Mouse (Mus musculus) stomach, embryonic 14.5 days (tissue): ENCODE results near the gene Rufy2. TPM values are rescaled to one million over a fixed set of nuclear protein-coding genes. Genes with fewer than 3 reads are reported as not detected.
"Not testable (repeated sequence)": the region's sequence is repeated elsewhere in the genome, so short reads cannot be mapped to it uniquely, and the experiment has no call there.

Experiments used
- ATAC-seq: fragments of 200-750 bp; cut with Nextera tagmentation; 2 replicates; pipeline ENCODE4 v1.8.0; 2017; ENCODE audit warnings: low read depth, moderate TSS enrichment; ENCODE audit not compliant: insufficient number of reproducible peaks, insufficient read depth, low FRiP score
- H3K27ac ChIP-seq: fragments of 300-500 bp; sonication (generic); 2 replicates; pipeline ENCODE4 v1.5.1; 2014; ENCODE audit warnings: mild to moderate bottlenecking, low read length, moderate library complexity, mixed read lengths
- H3K27me3 ChIP-seq: fragments of 300-500 bp; sonication (generic); 2 replicates; pipeline ENCODE4 v1.6.1; 2014; ENCODE audit warnings: low read length, control low read depth, mixed read lengths; ENCODE audit not compliant: control insufficient read depth, insufficient read depth
- H3K36me3 ChIP-seq: fragments of 300-500 bp; sonication (generic); 2 replicates; pipeline ENCODE4 v1.6.1; 2014; ENCODE audit warnings: mild to moderate bottlenecking, control low read depth, low read length, moderate library complexity, mixed read lengths; ENCODE audit not compliant: control insufficient read depth, insufficient read depth
- H3K4me1 ChIP-seq: fragments of 300-500 bp; sonication (generic); 2 replicates; pipeline ENCODE4 v1.6.1; 2014; ENCODE audit warnings: low read length, control low read depth, mixed read lengths; ENCODE audit not compliant: control insufficient read depth, insufficient read depth
- H3K4me2 ChIP-seq: fragments of 300-500 bp; sonication (generic); replicated peaks from 2 replicates; pipeline ENCODE4 v1.6.1; 2014; ENCODE audit warnings: low read depth, low read length, control low read depth
- H3K4me3 ChIP-seq: fragments of 300-500 bp; sonication (generic); 2 replicates; pipeline ENCODE4 v1.5.1; 2014; ENCODE audit warnings: low read depth, low read length, control low read depth
- H3K9ac ChIP-seq: fragments of 300-500 bp; sonication (generic); replicated peaks from 2 replicates; pipeline ENCODE4 v1.6.1; 2014; ENCODE audit warnings: low read depth, mild to moderate bottlenecking, control low read depth, low read length, moderate library complexity, mixed read lengths
- H3K9me3 ChIP-seq: fragments of 300-500 bp; sonication (generic); 2 replicates; pipeline ENCODE4 v1.6.1; 2016; ENCODE audit warnings: low read depth, low read length, control low read depth; ENCODE audit not compliant: control insufficient read depth
- WGBS: fragments of 180-500 bp; shearing (Covaris S2); extraction: QIAGEN DNeasy Blood & Tissue Kit; methylation state at CpG from one replicate; pipeline ENCODE4 v1.1.7; 2014; 5-methylcytosine and 5-hydroxymethylcytosine counted together
- polyA plus RNA-seq: library from polyadenylated mRNA; unstranded; fragments of >200 nt; fragmentation: Nextera tagmentation; extraction: Ambion mirVana; gene quantifications from 2 replicates; pipeline ENCODE4 v1.2.1, GENCODE M21; 2014

Rufy2 gene
- polyA plus RNA-seq, 1 experiment from 2014 or later: 32.4 TPM

DNA sequence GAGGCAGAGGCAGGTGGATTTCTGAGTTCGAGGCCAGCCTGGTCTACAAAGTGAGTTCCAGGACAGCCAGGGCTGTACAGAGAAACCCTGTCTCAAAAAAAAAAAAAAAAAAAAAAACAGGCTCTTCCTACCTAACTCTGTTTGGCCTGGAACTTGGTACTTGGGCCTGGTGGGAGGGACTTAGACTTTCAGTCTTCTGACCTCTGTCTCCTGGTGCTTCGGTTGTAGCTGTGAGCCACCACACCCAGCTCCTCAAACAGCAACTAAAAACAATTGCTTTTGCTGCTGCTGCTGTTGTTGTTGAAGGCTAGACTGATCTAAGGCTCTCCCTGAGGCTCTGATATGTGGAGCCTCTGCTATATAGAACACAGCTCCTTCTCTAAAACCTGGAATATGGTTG, 69.1 kb downstream of the Rufy2 start:
- Histone ChIP-seq H3K9ac (no peak overlapping the region), H3K4me3 (no peak overlapping the region), H3K27ac (no peak overlapping the region), H3K4me1 (no peaks in the 10 kb centered on the region), H3K4me2 (no peak overlapping the region), H3K9me3 (no peaks in the 10 kb centered on the region), H3K36me3 (no peaks in the 10 kb centered on the region), H3K27me3 (no peaks in the 10 kb centered on the region)
- no peak for ATAC-seq
- 75% methylated on average over 1 of the region's 2 CpGs for WGBS

GRCm38 (mm10) chr10:63051267-63051666, 71.2 kb downstream of the Rufy2 start:
- 76% methylated on average over 7 of the region's 7 CpGs for WGBS
- no peaks in the 10 kb centered on the region for H3K36me3 ChIP-seq
- no peak overlapping the region for H3K4me2 ChIP-seq
- no peak for ATAC-seq
- no peak overlapping the region for H3K4me3 ChIP-seq
- no peak overlapping the region for H3K27ac ChIP-seq
- no peaks in the 10 kb centered on the region for H3K9me3 ChIP-seq
- H3K9ac ChIP-seq: no peak overlapping the region
- H3K27me3 ChIP-seq: no peaks in the 10 kb centered on the region
- no peaks in the 10 kb centered on the region for H3K4me1 ChIP-seq

DNA sequence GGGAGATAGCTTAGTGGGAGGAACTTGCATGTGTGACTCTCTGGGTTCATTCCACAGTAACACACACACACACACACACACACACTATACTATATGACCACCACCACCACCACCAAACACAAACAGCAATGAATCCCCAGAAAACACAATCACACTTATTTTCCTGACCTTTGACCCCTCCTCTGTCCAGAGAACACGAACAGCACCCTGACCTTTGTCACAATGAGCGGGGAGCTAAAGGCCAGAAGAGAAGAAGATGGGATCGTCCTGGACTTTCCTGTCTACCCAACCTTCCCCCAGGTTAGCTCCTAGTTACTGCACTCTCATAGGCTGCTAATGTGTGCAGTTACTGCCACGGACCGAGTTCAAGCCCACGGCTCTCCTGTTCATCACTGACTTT, 72.0 kb downstream of the Rufy2 start:
- Histone ChIP-seq H3K9me3 (no peaks in the 10 kb centered on the region), H3K27me3 (no peaks in the 10 kb centered on the region), H3K27ac (no peak overlapping the region), H3K36me3 (no peaks in the 10 kb centered on the region), H3K4me1 (no peaks in the 10 kb centered on the region), H3K9ac (no peak overlapping the region), H3K4me3 (no peak overlapping the region), H3K4me2 (no peak overlapping the region)
- no peak for ATAC-seq
- WGBS: 87% methylated on average over 6 of the region's 6 CpGs

GRCm38 (mm10) chr10:63053007-63053406, 73.0 kb downstream of the Rufy2 start:
- no peak for ATAC-seq

DNA sequence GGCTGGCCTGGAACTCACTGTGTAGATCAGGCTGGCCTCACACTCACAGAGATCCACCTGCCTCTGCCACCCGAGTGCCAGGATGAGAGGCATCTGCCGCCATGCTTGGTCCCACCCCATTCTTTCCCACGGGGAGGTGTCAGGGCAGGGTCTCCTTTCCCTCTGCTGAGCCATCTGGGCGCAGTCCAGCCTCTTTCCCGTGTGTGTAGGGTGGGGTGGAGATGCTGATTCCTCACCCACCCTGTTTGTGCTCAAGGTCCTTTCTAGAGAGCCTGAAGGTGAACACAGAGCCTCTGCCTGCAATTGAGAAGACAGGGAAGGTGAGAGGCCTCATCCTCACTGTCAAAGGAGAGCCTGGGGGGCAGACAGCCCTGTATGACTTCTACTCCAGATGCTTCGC, 74.0 kb downstream of the Rufy2 start:
- H3K4me1 ChIP-seq, H3K27ac ChIP-seq, H3K9me3 ChIP-seq, H3K27me3 ChIP-seq, ATAC-seq, H3K9ac ChIP-seq, H3K36me3 ChIP-seq, H3K4me3 ChIP-seq, H3K4me2 ChIP-seq: not testable (repeated sequence)
- WGBS: 79% methylated on average over 6 of the region's 6 CpGs

More at GRCm38 (mm10) chr10:63053007-63053406, 73.0 kb downstream of the Rufy2 start:
- no peak overlapping the region for H3K4me2 ChIP-seq
- H3K27ac ChIP-seq: no peak overlapping the region
- WGBS: 61% methylated on average over 6 of the region's 6 CpGs
- H3K9me3 ChIP-seq: no peaks in the 10 kb centered on the region
- H3K27me3 ChIP-seq: no peaks in the 10 kb centered on the region
- no peaks in the 10 kb centered on the region for H3K4me1 ChIP-seq
- no peak overlapping the region for H3K9ac ChIP-seq
- H3K4me3 ChIP-seq: no peak overlapping the region
- no peaks in the 10 kb centered on the region for H3K36me3 ChIP-seq

GRCm38 (mm10) chr10:63054586-63054985, 74.6 kb downstream of the Rufy2 start:
- Histone ChIP-seq H3K27ac (no peak overlapping the region), H3K4me2 (no peak overlapping the region), H3K36me3 (no peaks in the 10 kb centered on the region), H3K9me3 (no peaks in the 10 kb centered on the region), H3K27me3 (no peaks in the 10 kb centered on the region), H3K9ac (no peak overlapping the region), H3K4me3 (no peak overlapping the region), H3K4me1 (no peaks in the 10 kb centered on the region)
- no peak for ATAC-seq
- 71% methylated on average over 2 of the region's 2 CpGs for WGBS

DNA sequence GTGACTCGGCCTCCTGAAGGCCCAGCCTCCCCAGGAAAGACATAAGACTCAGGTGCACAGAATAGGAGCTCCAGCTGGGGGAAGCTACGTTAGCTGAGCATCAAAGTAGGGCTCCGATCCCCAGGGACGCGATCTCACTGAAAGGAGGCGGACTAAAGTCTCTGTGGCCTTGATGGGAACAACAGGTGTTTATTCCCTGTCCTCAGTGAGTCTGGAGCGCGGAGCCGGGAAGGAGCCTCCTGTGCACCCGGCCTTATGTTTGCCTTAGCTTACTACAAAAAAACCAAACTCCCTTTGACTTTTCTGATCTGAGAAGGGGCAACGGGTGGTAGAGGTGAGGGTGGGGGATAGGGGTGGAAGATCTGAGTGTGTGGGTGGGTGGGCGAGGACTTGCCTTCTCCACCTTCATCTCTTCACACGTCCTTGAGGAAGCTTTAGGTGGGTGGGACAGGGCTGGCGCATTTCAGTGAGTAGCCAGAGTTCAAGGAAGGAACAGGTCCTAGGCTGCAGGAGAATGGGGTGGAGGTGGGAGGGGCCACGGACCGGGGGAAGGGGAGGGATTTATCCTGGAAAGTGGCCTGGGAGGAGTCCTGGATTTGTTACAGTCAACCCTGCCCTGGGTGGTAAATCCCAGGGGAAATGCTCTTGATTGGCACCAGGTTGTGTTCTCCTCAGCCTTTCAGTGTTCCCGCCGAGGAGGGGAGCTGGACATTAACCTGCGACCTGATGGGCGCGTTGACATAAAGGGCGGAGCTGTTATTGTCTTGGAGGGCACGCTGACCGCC, 77.1 kb downstream of the Rufy2 start:
- no peaks in the 10 kb centered on the region for H3K36me3 ChIP-seq

DNA sequence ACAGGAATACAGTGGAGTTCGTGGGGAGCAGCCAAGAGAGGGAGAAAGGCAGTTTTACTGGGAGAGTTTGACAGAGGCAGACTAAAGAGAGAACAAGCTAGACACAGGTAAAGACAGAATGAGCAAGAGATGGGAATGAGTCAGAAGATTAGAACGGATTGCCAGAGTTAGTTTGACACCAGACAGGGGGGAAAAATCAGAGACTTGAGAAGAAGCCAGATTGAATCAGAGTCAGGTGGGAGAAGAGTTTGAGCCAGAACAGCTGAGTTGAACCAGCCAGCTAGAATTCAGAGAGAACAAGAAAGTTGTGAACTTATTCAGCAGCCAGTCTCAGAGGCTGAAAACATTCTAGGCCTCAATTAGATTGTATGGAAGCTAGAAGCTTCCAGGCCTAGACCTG, 79.8 kb downstream of the Rufy2 start, which contains the start of gene Pbld1:
Gene Pbld1 (plus strand): TSS at position 301 of the 400 bp plus-strand sequence.
- H3K9me3 ChIP-seq: no peaks in the 10 kb centered on the region
- no peaks in the 10 kb centered on the region for H3K36me3 ChIP-seq
- no peak within 1 kb of the TSS for H3K27ac ChIP-seq
- no peaks in the 10 kb centered on the region for H3K4me1 ChIP-seq
- ATAC-seq: no peak
- no peak within 1 kb of the TSS for H3K4me3 ChIP-seq
- H3K4me2 ChIP-seq: no peak within 1 kb of the TSS
- no peak within 1 kb of the TSS for H3K9ac ChIP-seq
- no peaks in the 10 kb centered on the region for H3K27me3 ChIP-seq
- WGBS: 83% methylated on average over 2 of the region's 2 CpGs

More for the DNA sequence above, 77.1 kb downstream of the Rufy2 start:
- Histone ChIP-seq H3K27me3 (no peaks in the 10 kb centered on the region), H3K9ac (no peak overlapping the region), H3K4me2 (no peak overlapping the region), H3K4me3 (no peak overlapping the region), H3K27ac (no peak overlapping the region), H3K4me1 (no peaks in the 10 kb centered on the region), H3K9me3 (no peaks in the 10 kb centered on the region)
- WGBS: 25% methylated on average over 24 of the region's 24 CpGs
- ATAC-seq: peak; percentile 79

GRCm38 (mm10) chr10:63060406-63060805, 80.4 kb downstream of the Rufy2 start:
- Histone ChIP-seq H3K9me3 (no peaks in the 10 kb centered on the region), H3K4me1 (no peaks in the 10 kb centered on the region), H3K9ac (no peak overlapping the region), H3K27me3 (no peaks in the 10 kb centered on the region), H3K4me2 (no peak overlapping the region), H3K27ac (no peak overlapping the region), H3K4me3 (no peak overlapping the region), H3K36me3 (no peaks in the 10 kb centered on the region)
- no peak for ATAC-seq
- 54% methylated on average over 11 of the region's 11 CpGs for WGBS
